Mouse (Mus musculus) liver, postnatal 0 days (tissue): ENCODE data around the gene Nudt15. TPM values are rescaled to one million over a fixed set of nuclear protein-coding genes. Genes with fewer than 3 reads are reported as not detected.
A peak's percentile ranks its signal among the peaks of the same experiment; 100 is the strongest.

Experiments
- ATAC-seq: fragments of 200-750 bp; cut with Nextera tagmentation; 2 replicates; pipeline ENCODE4 v1.8.0; 2017; ENCODE audit warnings: mild to moderate bottlenecking, moderate library complexity
- DNase-seq: peaks from one replicate; pipeline ENCODE4 v3.0.0-alpha.2; 2016
- H3K27ac ChIP-seq: fragments of 300-500 bp; sonication (generic); 2 replicates; pipeline ENCODE4 v1.5.1; 2014; ENCODE audit warnings: antibody characterized with exemption, moderate library complexity, mild to moderate bottlenecking, low read depth
- H3K27me3 ChIP-seq: fragments of 300-500 bp; sonication (generic); 2 replicates; pipeline ENCODE4 v1.6.1; 2014; ENCODE audit warnings: low read length, control low read depth, mixed read lengths; ENCODE audit not compliant: insufficient read depth
- H3K36me3 ChIP-seq: fragments of 300-500 bp; sonication (generic); replicated peaks from 2 replicates; pipeline ENCODE4 v1.6.1; 2014; ENCODE audit warnings: mild to moderate bottlenecking, control low read depth, low read length, moderate library complexity, mixed read lengths; ENCODE audit not compliant: insufficient read depth
- H3K4me1 ChIP-seq: fragments of 300-500 bp; sonication (generic); 2 replicates; pipeline ENCODE4 v1.6.1; 2014; ENCODE audit warnings: antibody characterized with exemption, mild to moderate bottlenecking, control low read depth; ENCODE audit not compliant: insufficient read depth
- H3K4me2 ChIP-seq: fragments of 300-500 bp; sonication (generic); 2 replicates; pipeline ENCODE4 v1.6.1; 2014; ENCODE audit warnings: low read depth, mild to moderate bottlenecking, low read length, moderate library complexity, mixed read lengths
- H3K4me3 ChIP-seq: fragments of 300-500 bp; sonication (generic); 2 replicates; pipeline ENCODE4 v1.5.1; 2014; ENCODE audit warnings: low read depth, low read length
- H3K9ac ChIP-seq: fragments of 300-500 bp; sonication (generic); replicated peaks from 2 replicates; pipeline ENCODE4 v1.6.1; 2014; ENCODE audit warnings: mild to moderate bottlenecking, moderate library complexity
- H3K9me3 ChIP-seq: fragments of 300-500 bp; sonication (generic); 2 replicates; pipeline ENCODE4 v1.6.1; 2016; ENCODE audit warnings: mild to moderate bottlenecking, control low read depth, low read length, mixed read lengths
- CTCF ChIP-seq: sonication (generic); IDR thresholded peaks from 2 replicates; pipeline ENCODE4 v1.5.1; 2016; ENCODE audit warnings: antibody characterized with exemption, low read depth
- EP300 ChIP-seq: IDR thresholded peaks from 2 replicates; pipeline ENCODE4 v1.6.1; 2016; ENCODE audit warnings: antibody characterized with exemption, low read depth, mild to moderate bottlenecking
- WGBS: fragments of 180-500 bp; shearing (Covaris S2); extraction: QIAGEN DNeasy Blood & Tissue Kit; methylation state at CpG from one replicate; pipeline ENCODE4 v1.1.7; 2014; ENCODE audit not compliant: insufficient replicate concordance; 5-methylcytosine and 5-hydroxymethylcytosine counted together
- polyA plus RNA-seq: library from polyadenylated mRNA; unstranded; fragments of >200 nt; fragmentation: Nextera tagmentation; extraction: Ambion mirVana; gene quantifications from 2 replicates; pipeline ENCODE4 v1.2.1, GENCODE M21; 2015

The Nudt15 gene
- polyA plus RNA-seq, 1 experiment from 2014 or later, result 1.9 TPM

GRCm38 (mm10) chr14:73493356-73493755 lies 54.7 kb downstream of the Nudt15 start:
- no peaks in the 10 kb centered on the region for H3K4me1 ChIP-seq
- no peaks in the 10 kb centered on the region for H3K27me3 ChIP-seq
- no peaks in the 10 kb centered on the region for H3K9me3 ChIP-seq
- no peak for ATAC-seq
- TF ChIP-seq EP300 (no peak), CTCF (no peak)
- H3K36me3 ChIP-seq, result no peaks in the 10 kb centered on the region
- WGBS, result 90% methylated on average over 6 of the region's 6 CpGs
- H3K9ac ChIP-seq, result no peak overlapping the region
- no peak overlapping the region for H3K27ac ChIP-seq
- no peak overlapping the region for H3K4me3 ChIP-seq
- no peak for DNase-seq
- H3K4me2 ChIP-seq, result no peak overlapping the region

GRCm38 (mm10) chr14:73486641-73487040 lies 61.4 kb downstream of the Nudt15 start:
- no peak overlapping the region for H3K9ac ChIP-seq
- DNase-seq, result no peak
- ATAC-seq, result no peak
- H3K4me1 ChIP-seq, result no peaks in the 10 kb centered on the region
- TF ChIP-seq EP300 (no peak), CTCF (no peak)
- no peak overlapping the region for H3K27ac ChIP-seq
- no peak overlapping the region for H3K4me3 ChIP-seq
- no peaks in the 10 kb centered on the region for H3K9me3 ChIP-seq
- H3K27me3 ChIP-seq, result no peaks in the 10 kb centered on the region
- no peaks in the 10 kb centered on the region for H3K36me3 ChIP-seq
- 70% methylated on average over 5 of the region's 5 CpGs for WGBS
- no peak overlapping the region for H3K4me2 ChIP-seq

GRCm38 (mm10) chr14:73484366-73485110 lies 63.5 kb downstream of the Nudt15 start:
- Histone ChIP-seq H3K9ac (no peak overlapping the region), H3K4me1 (no peaks in the 10 kb centered on the region), H3K27me3 (no peaks in the 10 kb centered on the region), H3K4me2 (no peak overlapping the region), H3K36me3 (no peaks in the 10 kb centered on the region), H3K27ac (no peak overlapping the region), H3K4me3 (no peak overlapping the region), H3K9me3 (no peaks in the 10 kb centered on the region)
- DNase-seq, result no peak
- no peak for ATAC-seq
- TF ChIP-seq CTCF (0 out of 2 replicates have a peak, but pooled peaks have one; percentile 17), EP300 (no peak)
- WGBS, result 66% methylated on average over 3 of the region's 3 CpGs

- H3K27me3 ChIP-seq, result no peaks in the 10 kb centered on the region
- no peak overlapping the region for H3K9ac ChIP-seq
- TF ChIP-seq CTCF, result no peak
- TF ChIP-seq EP300, result no peak
- DNase-seq (no peak), ATAC-seq (no peak)
- no peaks in the 10 kb centered on the region for H3K9me3 ChIP-seq
- no peaks in the 10 kb centered on the region for H3K4me1 ChIP-seq
- H3K27ac ChIP-seq, result no peak overlapping the region
- no peaks in the 10 kb centered on the region for H3K36me3 ChIP-seq
- H3K4me3 ChIP-seq, result no peak overlapping the region
- 73% methylated on average over 5 of the region's 5 CpGs for WGBS
- no peak overlapping the region for H3K4me2 ChIP-seq
These were observed 64.4 kb downstream of the Nudt15 start for GRCm38 (mm10) chr14:73483516-73484229.

- no peak overlapping the region for H3K9ac ChIP-seq
- no peaks in the 10 kb centered on the region for H3K36me3 ChIP-seq
- no peaks in the 10 kb centered on the region for H3K4me1 ChIP-seq
- 67% methylated on average over 1 of the region's 1 CpGs for WGBS
- no peak overlapping the region for H3K4me3 ChIP-seq
- no peaks in the 10 kb centered on the region for H3K27me3 ChIP-seq
- H3K4me2 ChIP-seq, result no peak overlapping the region
- no peak for DNase-seq
- TF ChIP-seq EP300 (no peak), CTCF (no peak)
- no peak overlapping the region for H3K27ac ChIP-seq
- ATAC-seq, result no peak
- no peaks in the 10 kb centered on the region for H3K9me3 ChIP-seq
These were observed 68.3 kb downstream of the Nudt15 start for GRCm38 (mm10) chr14:73479771-73480170.

GRCm38 (mm10) chr14:73478321-73478720 lies 69.7 kb downstream of the Nudt15 start:
- WGBS, result 73% methylated on average over 3 of the region's 3 CpGs
- DNase-seq (no peak), ATAC-seq (no peak)
- Histone ChIP-seq H3K4me3 (no peak overlapping the region), H3K9ac (no peak overlapping the region), H3K27ac (no peak overlapping the region), H3K4me1 (peaks cover 11% of the 10 kb centered on the region), H3K27me3 (no peaks in the 10 kb centered on the region), H3K9me3 (no peaks in the 10 kb centered on the region), H3K36me3 (no peaks in the 10 kb centered on the region), H3K4me2 (no peak overlapping the region)
- no peak for TF ChIP-seq EP300
- no peak for TF ChIP-seq CTCF
